Comparison of ENCODE assay signal across 1 mouse cellular context in the genomic region with DNA sequence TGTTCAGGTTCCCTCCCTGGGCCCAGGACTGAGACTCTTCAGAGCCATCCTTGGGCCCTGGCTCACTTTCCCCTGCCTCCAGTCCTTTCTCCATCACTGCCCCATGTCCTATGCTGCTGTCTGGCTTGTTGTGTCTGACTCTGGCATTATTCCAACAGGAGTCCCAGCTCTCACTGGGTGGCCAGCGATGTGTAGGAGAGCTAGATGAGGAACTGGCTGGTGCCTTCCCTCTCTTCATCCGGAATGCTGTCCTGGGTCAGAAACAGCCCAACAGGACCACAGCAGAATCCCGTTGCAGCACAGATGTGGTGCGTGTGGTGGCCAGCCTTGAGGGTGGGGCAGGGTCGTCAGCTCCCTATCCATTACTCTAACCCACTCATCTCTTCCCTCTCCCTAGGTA.
TF ChIP-seq lines count a peak whose summit lies in the region.

No protein-coding gene starts in this region.

TF ChIP-seq in MEL, 35 proteins besides CTCF, POLR2A, EP300 and RAD21:
- TF ChIP-seq SIN3A (IDR thresholded peaks at IDR 0.05; ENCODE audit: low read length) = no peak
TF ChIP-seq in MEL: peak in this region for 0.
